Mouse (Mus musculus): ENCODE measurements around the gene Mt2.
A peak's percentile ranks its signal among the peaks of the same experiment; 100 is the strongest.
"Not testable (repeated sequence)": the region's sequence is repeated elsewhere in the genome, so short reads cannot be mapped to it uniquely, and the experiment has no call there.

The Mt2 gene

DNA sequence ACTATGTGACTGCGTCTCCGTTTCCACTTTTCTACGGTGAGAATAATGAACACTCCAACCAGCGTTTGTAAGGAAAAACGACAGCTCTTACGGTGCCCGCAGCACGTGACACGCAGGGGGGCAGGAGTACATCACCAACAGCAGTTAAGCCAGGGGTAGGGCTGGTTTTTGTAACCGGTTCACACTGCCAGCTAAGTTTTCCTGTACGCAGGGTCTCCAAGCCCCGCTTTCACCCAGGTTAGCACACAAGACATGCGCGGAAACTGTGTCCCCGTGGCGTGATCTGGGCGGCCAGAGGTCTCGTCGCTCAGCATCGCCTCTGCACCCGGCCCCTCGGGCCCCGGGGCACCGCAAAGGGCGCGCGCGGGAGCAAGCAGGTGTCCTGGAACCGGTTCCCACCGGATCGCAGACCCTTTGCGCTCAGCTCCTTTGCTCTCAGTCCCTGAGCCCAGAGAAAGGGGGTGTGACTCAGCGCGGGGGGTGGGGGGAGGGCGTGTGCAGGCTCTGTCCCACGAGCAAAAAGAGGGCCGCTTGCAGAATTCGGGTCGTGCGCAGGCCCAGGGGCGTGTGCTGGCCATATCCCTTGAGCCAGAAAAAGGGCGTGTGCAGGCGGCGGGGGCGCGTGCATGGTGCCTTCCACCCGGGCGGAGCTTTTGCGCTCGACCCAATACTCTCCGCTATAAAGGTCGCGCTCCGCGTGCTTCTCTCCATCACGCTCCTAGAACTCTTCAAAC, at the start of gene Mt2:
Gene Mt2, plus strand, starts transcription at position 590 of the 734 bp plus-strand sequence.
- peak; percentile 75 for DNase-seq (ENCODE audit: low read depth, low spot score)

DNA sequence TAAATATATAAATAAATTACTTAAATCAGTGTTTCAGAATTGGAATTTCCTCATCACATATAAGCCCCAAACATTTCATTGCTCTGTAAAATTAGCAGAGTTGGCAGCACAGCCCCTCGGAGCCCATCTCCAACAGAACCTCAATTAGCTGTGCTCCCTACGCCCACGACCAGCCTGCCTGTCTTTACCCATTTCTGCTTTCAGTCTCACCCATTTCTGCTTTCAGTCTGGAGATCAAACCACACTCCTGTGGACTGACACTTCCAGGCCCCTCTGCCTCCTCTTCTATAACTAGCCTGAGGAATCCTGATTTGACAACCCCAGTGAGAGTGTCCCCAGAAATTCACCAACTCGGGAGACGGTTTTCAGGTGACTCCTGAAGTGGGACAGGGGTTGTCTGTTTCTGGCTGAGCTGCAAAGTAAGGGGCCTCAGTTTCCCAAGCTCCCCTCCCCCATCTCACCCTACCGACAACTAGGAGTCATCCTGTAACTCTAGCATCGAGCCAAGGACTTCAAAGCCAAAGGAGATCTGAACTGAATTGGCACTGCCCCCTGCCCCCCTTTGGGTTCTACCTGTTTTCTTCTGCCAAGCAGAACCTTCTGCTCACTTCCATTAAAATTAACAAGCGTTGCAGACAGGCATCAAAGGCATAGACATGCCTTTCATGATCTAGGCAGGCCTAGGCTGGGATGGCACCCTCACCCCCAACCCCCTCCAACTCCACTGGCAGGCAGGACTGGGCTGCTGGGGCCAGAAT, 49.6 kb upstream of the Mt2 start:
- no peak for DNase-seq (ENCODE audit: low read depth, low spot score)

DNA sequence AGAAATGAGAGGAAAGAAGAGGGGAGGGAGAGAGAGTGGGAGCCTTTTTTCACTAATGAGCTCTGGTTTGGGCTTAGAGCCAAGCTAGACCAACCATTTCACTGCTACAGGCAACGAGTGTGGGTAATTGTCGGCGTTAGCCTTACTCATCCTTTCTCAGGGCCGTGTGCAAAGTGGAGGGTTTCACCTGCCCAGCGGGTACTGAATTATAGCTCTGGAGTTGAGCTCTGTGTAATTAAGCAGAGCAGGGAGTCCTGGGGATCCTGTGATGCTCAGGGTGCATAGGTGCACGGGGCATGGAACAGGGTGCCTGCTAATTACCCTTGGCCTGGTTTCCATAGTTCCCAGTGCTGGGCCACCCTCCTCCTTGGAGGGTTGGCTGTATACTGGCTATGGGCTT, 44.8 kb upstream of the Mt2 start:
- DNase-seq (ENCODE audit: low read depth, low spot score) = no peak

DNA sequence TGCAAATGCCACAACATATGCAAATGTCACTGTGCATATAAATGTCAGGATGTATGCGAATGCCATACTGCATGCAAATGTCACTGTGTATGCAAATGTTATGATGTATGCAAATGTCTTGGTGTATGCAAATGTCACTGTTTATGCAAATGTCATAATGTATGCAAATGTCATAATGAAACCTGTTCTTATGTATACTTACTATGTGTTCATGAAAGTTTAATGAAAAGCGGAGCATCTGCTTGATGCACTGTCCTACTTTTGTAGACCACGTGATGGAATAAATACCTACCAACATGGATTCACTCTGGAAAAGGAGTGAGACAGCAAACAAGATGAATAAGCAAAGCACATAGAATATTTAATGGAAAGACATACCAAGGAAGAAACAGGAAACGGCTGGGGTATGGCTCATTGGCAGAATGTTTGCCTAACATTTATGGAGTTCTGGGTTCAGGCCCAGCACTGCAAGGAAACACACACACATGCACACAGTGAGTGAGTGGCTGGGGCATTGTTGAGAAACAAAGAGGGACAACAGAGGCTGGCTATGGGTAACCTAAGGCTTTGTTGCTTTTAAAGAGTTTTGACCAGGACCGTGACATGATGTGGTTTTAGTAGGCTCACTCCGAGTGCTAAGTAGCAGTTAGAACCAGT, 43.2 kb upstream of the Mt2 start:
- no peak for DNase-seq (ENCODE audit: low read depth, low spot score)

DNA sequence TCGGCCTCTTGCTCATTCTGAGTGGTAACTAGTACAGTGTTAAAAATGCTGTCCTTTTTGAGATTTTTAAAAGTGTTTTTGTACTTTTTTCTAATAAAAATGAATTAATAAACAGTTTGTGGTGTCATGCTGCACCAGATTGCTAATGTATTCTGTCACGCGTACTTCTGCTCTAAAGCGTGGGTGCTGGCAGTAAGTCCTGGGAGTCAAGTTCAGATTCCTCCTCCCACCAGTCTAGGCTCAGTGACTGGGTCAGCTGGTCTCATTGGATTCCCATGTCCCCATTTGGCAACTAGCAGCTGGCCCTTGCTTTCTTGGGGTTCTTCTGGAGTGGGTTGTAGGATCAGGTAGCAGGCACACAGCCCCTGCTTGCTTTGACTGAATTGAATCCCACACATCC, 42.3 kb upstream of the Mt2 start:
- no peak for DNase-seq (ENCODE audit: low read depth, low spot score)

DNA sequence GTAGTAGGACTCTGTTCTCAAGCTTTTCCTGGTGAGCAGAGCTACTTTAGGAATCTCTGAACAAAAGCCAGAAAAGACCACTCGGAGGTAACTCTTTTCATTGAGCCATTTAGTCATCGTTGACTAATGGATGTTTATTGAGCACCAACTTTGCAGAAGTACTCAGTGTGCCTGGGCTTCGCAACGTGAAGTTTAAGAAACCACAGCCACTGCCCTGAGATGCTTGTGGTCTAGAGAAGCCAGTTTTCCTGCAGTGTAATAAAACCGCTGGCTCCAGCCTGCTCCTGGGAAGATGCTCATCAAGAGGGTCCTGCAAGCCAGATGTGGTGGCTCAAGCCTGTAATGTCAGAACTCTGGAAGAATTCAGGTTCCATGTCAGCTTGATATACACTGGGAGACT, 40.4 kb upstream of the Mt2 start:
- peak; percentile 74 for DNase-seq (ENCODE audit: low read depth, low spot score)

DNA sequence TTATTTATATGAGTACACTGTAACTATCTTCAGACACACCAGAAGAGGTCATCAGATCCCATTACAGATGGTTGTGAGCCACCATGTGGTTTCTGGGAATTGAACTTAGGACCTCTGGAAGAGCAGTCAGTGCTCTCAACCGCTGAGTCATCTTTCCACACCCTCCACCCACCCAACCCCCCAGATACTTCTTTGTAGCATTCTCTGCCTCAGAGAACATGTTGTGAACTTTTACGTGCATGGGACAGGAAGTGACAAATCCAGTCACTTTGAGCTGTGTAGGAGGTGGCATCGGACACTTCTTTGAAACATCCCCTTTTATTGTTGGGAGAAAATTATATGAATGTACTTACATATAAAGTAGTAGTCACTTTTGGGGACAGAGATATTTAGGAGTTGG, 37.9 kb upstream of the Mt2 start:
- peak; percentile 91 for DNase-seq (ENCODE audit: low read depth, low spot score)

DNA sequence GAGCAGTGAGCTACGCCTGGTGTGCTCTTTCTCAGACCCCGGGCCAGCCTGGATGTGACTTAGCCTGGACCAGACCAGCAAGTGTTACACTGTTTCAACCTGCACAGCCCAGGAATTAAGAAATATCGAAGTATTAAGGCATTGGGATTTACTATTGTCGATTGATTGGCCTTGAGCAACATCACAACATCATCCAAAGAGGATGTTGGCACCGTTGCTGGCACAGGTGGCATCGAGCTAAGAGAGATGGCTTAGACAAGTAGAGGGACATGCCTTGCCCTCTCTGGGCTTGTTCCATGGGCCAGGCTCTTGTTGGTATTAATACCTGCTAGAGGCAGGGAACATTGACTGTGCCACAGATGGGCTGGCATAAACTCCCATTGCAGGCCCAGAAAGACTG, 36.9 kb upstream of the Mt2 start:
- no peak for DNase-seq (ENCODE audit: low read depth, low spot score)

DNA sequence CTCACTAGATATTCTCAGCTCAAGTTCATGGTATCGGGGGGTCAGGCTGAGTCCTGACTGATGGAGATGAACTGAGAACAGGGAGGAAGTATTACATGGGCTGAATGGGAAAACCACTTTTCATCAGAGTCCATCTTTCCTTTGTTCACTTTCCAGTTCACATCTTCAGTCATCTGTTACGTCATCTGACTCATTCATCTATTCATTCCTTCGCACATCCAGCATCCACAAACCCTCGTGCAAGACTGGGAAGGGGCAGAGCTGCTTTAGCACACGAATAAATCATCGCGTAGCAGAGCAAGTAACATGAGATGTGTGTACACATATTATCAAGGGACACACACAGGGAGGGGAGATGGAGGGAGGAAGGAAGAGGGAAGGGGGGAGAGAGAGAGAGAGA, 36.3 kb upstream of the Mt2 start:
- peak; percentile 52 for DNase-seq (ENCODE audit: low read depth, low spot score)

DNA sequence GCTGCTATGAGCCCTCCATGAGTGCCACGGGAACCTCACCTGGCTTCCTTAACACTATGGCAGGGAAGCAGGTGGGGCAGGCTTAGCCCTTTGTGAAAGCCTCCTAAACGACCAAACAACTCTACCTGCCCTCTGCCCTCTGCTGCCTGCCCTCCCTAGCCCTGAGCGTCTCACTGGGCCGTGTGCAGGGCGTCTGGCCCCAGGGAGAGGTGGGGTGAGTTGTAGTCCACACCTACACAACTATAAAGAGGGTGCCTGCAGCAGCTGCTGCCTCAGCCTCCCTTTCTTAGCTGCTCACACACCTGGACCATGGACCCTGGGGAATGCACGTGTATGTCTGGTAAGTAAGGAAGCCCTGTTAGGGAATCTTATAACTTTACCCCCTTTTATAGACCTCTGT, 35.5 kb upstream of the Mt2 start, which contains the start of gene Mt4:
Gene Mt4, plus strand, starts transcription at position 265 of the 400 bp plus-strand sequence.
- DNase-seq (ENCODE audit: low read depth, low spot score) = no peak

DNA sequence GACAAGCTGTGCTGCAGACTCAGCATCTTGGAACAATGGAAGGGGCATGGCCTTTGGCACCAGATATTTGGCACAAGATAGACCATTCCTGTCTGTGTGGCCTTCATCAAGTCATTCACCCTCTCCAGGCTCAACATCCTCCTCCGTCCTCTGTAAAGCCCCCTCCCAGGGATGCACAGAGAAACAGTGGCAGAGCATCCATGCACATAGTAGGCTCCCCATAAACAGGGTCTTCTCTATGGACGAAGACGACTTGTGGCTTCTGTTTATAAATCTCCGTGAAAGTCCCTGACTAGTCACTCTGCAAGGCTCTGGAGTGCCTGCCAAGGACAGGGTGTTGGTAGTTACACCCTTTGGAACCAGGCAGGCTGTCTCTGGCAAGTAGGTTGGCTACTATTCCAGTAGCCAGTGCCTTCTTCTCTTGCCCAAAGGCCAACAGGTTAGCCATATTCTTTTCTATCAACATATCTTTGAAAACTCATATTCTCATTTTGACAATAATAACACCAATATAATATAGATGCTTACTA, 32.1 kb upstream of the Mt2 start:
- no peak for DNase-seq (ENCODE audit: low read depth, low spot score)

DNA sequence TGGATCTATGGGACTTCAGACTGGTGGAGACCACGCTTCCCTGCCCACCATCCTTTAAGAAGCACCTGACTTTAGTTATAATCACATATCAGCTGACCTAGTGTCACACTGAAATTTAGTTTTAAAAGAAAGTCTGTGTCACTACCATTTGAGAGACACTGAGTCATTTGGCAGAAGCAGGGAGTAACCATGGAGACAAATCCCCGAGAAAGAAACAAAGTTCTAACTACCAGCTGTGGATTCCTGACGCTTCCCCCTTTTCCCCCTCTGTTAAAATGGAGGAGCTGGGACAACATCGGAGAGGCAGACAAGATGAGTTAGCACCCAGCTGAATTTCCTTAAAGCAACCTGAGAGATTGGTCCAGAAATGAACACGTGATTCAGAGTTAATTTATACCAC, 24.2 kb upstream of the Mt2 start:
- peak; percentile 59 for DNase-seq (ENCODE audit: low read depth, low spot score)

DNA sequence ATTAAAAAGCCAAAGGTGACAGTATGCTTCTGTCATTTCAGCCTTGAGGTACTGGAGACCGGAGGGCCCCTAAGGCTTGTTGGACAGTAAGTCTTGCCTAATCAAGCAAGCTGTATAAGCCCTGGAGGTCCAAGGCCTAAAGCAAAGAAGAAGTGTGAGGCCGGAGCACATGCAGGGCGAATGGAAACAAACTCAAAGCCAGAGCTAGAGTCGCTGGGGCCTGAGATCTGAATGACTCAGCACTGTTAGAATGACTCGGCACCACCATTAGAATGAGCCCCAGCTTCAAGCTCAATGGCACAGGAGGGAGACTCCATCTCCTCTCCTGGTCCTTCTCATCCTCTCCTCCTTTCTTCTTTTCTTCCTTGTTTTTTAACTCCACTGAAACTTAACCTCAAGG, 21.5 kb upstream of the Mt2 start:
- no peak for DNase-seq (ENCODE audit: low read depth, low spot score)

DNA sequence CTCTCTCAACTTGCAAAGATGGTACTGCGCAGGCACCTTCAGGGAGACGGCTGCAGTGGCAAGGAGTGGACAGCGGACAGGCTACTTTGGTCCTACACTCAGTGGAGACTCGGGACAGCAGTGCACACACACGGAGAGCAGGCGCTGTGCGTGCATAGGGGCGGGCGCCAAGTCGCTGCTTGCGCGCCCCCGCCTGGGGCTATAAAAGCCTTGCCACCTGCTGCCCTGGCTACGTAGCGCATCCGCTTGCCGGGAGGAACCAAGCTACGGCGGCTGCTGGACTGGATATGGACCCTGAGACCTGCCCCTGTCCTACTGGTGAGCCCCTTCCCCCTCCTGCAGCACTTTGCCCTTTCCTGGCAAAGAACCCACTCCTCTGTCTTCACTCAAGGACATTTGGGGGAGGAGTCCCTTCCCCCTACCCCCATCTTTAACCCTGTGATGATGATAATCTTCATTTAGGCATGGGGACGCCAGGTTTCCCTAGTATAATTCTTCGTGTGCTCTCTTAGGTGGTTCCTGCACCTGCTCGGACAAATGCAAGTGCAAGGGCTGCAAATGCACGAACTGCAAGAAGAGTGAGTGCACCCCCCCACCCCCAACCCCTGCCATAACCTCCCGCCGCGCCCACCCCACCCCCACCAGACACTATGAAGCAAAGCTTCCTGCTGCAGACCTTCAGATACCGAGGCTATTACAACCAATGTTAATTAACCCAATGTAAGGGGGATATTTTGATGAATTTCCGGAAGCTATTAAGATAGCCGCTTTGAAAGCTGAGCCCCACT, 19.8 kb upstream of the Mt2 start, which contains the start of gene Mt3:
Gene Mt3, plus strand, starts transcription at position 95 of the 788 bp plus-strand sequence.
- DNase-seq (ENCODE audit: low read depth, low spot score) = no peak

DNA sequence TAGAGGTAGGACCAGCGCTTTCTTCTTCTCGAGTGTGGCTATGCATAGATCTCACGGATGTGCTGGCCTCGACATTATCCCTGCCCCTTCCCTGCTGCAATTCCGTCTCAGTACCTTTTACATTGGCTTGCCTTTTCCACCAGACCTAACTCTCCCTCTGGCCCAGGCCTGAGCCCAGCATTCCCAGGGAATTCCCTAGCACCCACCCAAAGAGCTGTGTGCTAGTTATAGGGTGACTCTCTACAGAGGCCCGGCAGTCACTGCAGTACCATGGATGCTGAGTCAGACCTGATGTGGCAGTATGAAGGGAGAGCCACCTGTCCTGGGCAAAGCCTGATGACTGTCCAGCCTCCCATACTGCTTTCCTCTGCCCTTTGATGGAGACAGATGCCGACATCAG, 19.0 kb upstream of the Mt2 start:
- no peak for DNase-seq (ENCODE audit: low read depth, low spot score)

DNA sequence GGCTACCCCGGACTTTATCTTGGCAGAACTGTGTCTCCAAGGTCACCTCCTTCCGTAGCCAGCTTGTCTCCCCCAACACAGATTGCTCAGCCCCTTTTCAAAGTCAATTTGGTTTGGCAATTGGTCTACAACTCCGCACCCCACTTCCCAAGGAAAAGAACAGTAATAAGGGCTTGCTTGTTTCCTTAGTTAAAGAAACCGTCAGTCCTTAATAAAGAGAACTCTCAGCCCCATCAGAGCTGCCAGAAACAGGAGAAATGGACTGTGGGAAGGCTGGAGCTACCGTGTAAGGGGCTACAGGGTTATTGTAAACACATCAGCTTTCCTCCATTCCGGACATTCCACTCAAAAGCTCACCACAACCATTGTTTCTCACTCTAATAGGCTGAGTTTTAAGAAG, 17.9 kb upstream of the Mt2 start:
- DNase-seq (ENCODE audit: low read depth, low spot score) = no peak

DNA sequence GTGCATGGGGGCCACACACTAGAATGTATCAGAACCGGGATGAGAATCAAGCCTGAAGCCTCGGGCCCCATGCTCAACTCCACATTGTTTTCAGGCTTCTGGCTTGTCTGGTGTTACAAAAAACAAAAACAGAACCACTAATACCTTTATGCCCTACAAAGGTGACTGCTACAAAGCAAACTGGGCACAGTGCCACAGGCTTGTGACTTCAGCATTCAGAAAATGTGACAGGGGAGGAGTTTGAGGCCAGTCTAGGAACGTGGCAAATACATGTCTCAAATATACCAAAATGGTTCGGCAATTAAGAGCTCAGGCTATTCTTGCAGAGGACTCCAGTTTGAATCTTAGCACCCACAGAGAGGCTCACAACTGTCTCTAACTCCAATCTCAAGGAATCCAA, 16.4 kb upstream of the Mt2 start:
- no peak for DNase-seq (ENCODE audit: low read depth, low spot score)

DNA sequence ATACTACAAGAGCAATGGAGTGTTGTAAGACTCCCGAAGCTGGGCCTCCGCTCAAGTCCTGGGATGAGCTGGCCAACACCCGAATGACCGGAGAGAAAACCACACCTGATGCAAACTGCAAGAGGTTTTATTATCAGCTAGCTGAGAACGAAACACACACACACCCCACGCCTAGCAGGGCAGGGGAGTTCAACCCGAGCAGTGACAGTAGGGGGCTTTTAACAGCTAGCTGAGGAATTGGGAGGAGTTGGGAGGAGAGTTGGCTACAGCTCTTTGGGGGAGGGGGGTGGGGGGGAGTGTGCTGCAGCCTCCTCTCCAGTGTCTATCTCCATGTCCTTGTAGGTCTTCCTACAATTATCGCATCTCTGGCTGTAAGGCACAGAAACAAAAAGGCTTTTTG, 6.7 kb upstream of the Mt2 start:
- DNase-seq (ENCODE audit: low read depth, low spot score) = not testable (repeated sequence)

DNA sequence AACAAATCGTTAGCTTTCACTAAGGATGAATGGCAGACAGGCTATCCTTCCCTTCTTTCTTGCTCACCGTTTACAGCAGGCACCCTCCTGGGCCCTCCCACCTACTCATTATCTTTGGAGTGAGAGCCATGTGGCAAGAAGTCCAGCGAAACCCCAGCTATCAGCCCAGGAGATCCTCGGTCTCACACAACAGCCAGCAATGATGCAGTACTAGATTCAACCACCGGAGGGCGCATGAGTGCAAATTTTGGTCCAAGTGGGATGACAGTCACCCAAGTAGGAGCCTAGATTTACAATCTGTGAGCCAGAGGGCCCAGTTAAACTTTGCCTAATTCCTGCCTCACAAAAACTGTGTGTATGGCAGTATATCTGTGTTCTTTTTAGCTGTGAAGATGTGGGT, 5.2 kb upstream of the Mt2 start:
- peak; percentile 95 for DNase-seq (ENCODE audit: low read depth, low spot score)

DNA sequence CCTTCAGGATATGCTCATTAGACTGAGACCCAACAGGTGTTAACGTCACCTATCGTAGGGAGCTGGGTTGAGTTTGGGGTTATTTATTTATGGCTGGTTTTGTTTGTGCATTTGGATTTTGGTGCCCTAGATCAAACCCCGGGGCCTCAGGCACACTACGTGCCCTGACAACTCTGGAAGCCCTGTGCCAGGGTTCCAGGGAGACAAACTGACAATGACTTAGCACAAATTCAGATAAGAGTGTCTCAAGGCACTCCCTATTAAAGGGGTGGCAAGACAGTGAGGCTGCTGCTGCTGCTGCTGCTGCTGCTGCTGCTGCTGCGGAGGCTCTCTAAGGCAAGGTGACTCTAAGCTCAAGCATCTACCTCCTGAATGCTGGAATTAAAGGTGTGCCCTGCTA, 2.9 kb upstream of the Mt2 start:
- no peak for DNase-seq (ENCODE audit: low read depth, low spot score)

DNA sequence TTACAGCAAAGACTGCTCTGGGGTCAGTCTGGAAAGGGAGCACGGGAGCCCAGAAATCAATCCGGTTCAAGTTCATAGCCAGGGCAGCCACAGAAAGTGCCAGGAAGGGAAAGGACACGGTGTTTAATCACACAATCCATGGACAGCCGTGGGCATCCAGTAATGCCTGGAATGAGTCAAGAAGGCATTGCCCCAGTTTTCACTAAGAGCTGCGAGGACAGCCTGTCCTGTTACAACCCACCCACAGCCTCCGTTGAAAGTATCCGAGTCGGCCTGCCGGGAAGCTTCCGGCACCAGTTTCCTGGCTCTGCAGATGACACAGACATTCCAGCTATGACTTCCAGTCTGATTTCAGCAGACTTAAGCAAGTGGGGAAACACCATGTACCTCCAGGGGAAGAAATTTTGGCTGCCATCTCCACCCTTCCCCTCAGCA, 1.1 kb upstream of the Mt2 start:
- DNase-seq (ENCODE audit: low read depth, low spot score) = peak; percentile 85

Measured in 3T3-L1 (cell line).